Mouse (Mus musculus) heart, adult 9 months (tissue): ENCODE data around the gene Smg1.
"Not testable (repeated sequence)": the region's sequence is repeated elsewhere in the genome, so short reads cannot be mapped to it uniquely, and the experiment has no call there.

Experiments used
- DNase-seq, 2 experiments: peaks; one replicate each; pipeline ENCODE4 v3.0.0; 2022; ENCODE audit warnings: low spot score in 2 of 2

The Smg1 gene

DNA sequence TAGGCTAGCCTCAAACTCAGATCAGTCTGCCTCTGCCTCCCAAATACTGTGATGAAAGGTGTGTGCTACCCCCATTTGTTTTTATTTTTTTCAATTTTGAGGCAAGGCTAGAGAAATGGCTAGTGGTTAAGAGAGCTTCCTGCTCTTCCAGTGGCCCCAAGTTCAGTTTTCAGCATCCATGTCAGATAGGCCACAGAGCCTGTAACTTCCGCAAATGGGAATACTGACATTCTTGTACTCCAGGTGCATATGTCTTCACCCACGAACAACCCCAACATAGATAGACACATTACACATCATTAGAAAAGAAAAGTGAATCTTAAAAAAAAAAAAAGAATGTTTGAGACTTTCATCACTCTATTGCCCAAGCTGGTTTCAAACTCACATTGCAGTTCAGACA, 6.1 kb upstream of the Smg1 start:
- DNase-seq = no peak

DNA sequence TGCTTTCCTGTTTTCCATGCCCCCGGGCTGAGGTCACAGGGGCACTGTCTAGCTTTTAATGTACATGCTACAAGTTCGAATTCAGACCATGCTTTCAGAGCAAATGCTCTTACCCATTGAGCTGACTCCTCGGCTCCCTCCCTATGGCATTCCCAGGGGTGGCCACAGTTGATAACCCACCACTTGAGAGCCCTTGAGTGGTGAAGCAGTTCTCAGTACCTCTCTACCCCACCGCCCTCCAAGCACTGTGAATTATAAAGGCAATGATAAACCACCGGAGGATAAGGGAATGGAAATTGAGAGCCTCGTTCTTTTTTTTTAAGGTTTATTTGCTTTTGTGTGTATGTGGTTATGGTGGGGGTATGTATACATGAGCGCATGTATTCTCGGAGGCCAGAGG, 4.6 kb upstream of the Smg1 start:
- DNase-seq = no peak

- no peak for DNase-seq
These were observed 1.8 kb upstream of the Smg1 start for GRCm38 (mm10) chr7:118245260-118245659.

GRCm38 (mm10) chr7:118242911-118243412, 508 bp downstream of the Smg1 start:
- no peak for DNase-seq

DNA sequence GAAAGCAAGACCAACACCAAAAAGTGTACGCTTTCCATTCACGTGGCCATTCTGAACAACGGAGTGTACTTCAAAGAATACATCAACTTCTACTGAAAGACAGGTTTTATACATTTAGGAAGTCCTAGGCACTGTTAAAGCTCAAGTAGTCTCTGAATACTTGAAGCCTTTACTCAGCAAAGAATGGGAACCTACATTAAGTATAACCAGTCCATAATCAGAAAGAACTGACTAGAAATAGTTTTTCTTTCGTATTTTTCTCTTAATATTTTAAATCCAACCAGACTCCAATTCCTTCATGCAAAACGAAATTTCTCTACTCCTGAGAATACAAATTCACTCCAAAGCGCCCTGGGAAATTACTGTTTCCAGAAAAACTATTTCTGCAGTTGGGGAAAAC, 1.2 kb downstream of the Smg1 start:
- no peak for DNase-seq

GRCm38 (mm10) chr7:118240402-118240801, 3.1 kb downstream of the Smg1 start:
- DNase-seq = no peak

DNA sequence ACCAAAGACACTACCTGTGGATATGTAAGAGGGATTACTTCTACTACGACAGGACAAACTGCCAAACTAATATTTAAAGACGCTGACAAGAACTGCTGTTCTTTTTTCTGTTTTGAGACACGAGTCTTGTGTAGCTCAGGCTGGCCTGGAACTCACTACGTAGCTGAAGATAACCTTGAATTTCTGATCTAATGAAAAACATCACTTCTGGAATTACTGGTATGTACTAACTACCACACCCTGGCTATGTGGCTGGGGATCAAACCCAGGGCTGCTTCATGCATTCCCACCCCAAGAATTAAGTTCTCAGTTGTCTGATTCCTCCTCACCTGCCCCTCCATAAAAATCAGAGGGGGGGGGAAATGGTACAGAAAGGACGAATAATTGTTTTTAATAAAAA, 3.5 kb downstream of the Smg1 start:
- no peak for DNase-seq

GRCm38 (mm10) chr7:118236949-118237348, 6.5 kb downstream of the Smg1 start:
- DNase-seq = no peak

- DNase-seq = no peak
These were observed 9.2 kb downstream of the Smg1 start for GRCm38 (mm10) chr7:118234236-118234635.

- DNase-seq = no peak
These were observed 10.9 kb downstream of the Smg1 start for GRCm38 (mm10) chr7:118232613-118233012.

DNA sequence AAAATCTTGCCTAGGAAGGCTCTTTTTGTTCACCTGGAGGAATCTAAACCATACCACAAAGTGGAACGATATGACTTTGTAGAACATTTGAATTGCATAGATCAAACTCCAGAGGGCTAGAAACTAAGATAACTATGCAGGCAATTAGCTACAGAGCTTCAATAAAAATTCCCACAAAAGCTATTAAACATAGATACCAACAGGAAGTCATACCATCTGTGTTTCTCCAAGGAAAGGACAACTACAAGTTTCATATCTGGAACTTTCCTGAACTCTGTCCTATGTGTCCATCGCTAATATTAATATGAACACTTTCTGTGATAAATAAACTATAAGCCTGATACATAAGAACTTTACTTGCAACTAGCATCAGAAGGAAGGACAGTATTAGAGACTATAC, 23.7 kb downstream of the Smg1 start:
- no peak for DNase-seq

DNA sequence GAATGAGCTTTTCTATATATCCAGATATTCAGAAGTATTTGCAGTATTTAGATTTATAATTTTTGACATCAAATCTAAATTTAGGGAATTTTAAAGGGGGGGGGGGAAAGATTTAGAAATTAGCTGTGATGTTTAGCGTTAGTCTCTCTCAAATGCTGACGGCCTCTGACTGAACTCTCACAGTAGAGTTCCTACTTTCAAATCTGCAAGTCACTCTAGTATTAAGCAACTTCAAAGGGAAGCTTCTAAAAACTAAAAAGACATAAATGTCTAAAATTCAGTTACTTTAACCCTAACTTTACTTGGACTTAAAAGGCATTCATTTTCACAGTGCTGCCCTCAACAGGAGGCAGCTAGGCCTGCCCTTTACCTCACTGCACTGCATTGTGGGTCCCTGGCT, 37.1 kb downstream of the Smg1 start:
- no peak for DNase-seq

GRCm38 (mm10) chr7:118195756-118196155, 47.7 kb downstream of the Smg1 start:
- no peak for DNase-seq

GRCm38 (mm10) chr7:118185878-118186277, 57.6 kb downstream of the Smg1 start:
- DNase-seq = no peak

DNA sequence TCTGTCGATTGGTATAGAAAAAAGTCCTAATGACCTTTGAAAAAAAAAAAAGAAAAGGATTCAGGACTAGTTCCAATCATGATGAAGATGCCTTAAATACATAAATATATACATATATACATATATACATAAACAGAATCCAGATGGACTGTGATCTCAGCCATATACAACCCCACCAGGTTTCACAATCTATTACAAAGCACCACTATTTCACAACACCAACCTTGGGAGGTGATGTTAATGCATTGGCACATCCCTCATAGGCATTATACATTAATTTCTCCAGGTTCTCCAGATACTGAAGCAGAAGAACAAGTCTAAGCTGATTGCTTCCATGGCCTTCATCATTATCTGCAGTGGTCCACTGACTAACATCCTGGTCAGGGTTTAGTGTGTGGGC, 58.9 kb downstream of the Smg1 start:
- DNase-seq = no peak

- peak in 1 of 2 experiments; percentile 18 for DNase-seq
These were observed 62.3 kb downstream of the Smg1 start for GRCm38 (mm10) chr7:118181123-118181522.

DNA sequence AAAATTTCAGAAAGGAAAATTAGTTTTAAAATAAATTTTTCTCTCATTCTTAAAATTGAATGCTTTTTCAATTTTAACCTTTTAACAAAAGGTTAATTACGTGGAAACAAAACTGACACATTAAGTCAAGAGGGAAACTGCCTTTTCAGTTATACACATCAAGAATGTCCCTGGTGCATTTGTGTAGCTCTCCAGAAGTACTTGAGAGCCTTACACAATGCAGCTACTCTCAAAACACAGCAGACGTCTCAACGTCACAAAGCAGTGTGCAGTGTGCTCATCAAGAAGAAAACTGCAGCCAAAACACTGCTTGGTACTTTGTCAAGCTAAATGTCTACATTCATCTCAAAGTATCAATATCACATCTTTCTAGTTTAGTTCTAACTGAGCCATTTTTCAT, 63.7 kb downstream of the Smg1 start:
- no peak for DNase-seq

DNA sequence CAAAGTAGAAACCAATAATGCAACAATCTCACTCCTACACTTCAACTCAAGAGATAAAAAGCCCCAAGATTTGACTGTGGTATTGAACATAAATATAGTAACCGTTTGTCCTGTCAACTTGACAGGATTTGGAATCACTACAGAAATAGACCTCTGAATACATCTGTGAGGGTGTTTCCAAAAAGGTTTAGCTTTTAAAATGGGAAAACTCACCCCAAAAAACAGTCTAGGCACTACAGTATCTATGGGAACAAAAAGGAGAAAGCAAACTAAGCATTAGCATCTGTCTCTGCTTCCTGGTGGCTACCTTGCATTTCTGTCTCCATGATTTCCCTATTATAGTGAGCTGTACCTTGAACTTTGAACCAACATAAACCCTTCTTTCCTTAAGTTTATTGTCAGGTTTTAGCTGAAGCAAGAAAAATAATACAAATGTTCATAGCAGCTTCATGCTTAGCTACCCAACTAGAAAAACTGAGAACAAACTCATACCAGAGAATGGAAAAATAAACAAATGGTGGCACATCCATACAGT, 67.6 kb downstream of the Smg1 start:
- DNase-seq = no peak

DNA sequence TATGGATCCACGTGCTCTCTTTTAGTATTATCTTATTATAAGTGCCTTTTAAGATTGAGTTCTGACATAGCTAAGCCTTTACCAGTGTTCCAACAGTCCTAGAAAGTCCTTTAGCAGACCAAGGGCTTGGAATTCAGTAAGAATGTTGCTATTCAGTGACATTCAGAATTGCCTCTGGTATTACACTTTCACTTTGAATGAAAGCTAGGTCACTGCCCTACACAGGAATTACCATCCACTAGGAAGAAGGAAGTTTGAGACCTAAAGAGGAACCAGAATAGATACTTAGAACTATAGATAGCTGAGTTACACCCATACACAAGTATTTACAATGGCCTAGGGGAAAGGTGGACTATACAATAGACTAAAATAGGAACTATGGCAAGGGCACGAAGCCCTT, 73.3 kb downstream of the Smg1 start:
- not testable (repeated sequence) for DNase-seq

GRCm38 (mm10) chr7:118163006-118163405, 80.5 kb downstream of the Smg1 start:
- DNase-seq = no peak

DNA sequence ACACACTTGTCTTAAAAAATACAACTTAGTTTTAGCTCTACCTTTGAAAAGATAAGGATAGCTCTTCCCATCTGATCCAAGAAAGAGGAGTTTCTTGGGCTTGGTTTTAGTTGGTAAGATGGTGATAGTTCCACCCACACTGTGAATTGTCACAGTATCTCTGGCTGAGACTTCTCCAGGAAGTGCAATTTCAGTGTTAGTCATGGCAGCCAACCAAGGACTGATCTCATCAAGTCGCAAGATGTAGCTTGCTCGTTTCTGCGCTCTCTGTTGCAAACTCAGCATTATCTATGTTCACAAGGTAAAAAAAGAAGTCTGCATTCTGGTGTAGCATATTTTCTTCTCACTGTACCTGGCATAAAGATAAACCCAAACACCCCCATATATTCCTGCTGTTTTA, 83.3 kb downstream of the Smg1 start:
- peak in 1 of 2 experiments; percentile 21 for DNase-seq

- DNase-seq = no peak
These were observed 87.0 kb downstream of the Smg1 start for GRCm38 (mm10) chr7:118156461-118156860.

DNA sequence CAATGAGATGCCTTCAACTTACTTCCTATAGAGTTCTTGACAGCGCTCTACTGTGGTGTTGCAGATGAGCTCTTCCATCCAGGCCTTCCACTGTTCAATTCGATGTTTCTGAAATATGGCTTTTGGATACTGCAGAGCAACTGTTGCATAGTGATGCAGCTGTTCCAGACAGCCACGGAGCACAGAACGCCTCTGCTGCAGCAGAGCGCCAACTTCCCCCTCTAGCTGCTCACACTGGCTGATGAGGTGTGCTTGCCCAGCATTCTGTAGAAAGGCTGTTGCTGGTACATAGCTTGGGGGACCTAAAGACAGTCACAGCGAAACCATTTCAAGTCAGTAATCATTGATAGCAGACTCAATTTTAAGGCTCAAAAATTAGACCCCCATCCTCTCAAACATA, 89.3 kb downstream of the Smg1 start:
- DNase-seq = no peak

DNA sequence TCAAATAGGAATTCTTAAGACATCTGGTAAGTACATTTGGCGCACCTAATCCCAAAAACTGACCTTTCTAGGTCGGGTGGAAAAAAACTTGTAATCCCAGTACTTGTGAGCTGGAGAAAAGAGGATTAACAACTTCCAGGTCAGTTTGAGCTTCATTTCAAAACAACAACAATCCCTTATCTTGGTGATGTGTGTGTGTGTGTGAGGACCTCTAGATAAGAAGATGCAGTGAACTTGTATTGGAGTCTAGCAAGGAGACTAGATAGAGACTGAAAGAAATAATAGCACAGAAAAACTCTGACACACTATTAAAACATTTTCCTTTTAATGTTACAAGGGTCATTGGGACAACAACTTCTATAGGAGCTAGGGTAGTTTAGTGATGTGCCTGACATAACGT, 99.9 kb downstream of the Smg1 start:
- no peak for DNase-seq
